Mouse (Mus musculus): ENCODE data around the gene Osbpl10.

GRCm38 (mm10) chr9:115039245-115039644, 60.9 kb downstream of the Osbpl10 start:
- no peak for TF ChIP-seq CTCF (IDR thresholded peaks at IDR 0.05; ENCODE audit: low read depth)
- TF ChIP-seq EP300 (IDR thresholded peaks at IDR 0.05; ENCODE audit: low read depth) = no peak

Measured in heart, postnatal 0 days (tissue).